Mouse (Mus musculus) ovary, postnatal 36 days (tissue): ENCODE measurements around the gene Pfkm.

Experiments used
- DNase-seq: peaks from one replicate; pipeline ENCODE4 v3.0.0; 2022; ENCODE audit warnings: low spot score, mixed read lengths

Pfkm gene

GRCm38 (mm10) chr15:98173821-98174220, 81.4 kb downstream of the Pfkm start:
- DNase-seq, result no peak

GRCm38 (mm10) chr15:98177320-98177719, 84.9 kb downstream of the Pfkm start:
- DNase-seq, result no peak

DNA sequence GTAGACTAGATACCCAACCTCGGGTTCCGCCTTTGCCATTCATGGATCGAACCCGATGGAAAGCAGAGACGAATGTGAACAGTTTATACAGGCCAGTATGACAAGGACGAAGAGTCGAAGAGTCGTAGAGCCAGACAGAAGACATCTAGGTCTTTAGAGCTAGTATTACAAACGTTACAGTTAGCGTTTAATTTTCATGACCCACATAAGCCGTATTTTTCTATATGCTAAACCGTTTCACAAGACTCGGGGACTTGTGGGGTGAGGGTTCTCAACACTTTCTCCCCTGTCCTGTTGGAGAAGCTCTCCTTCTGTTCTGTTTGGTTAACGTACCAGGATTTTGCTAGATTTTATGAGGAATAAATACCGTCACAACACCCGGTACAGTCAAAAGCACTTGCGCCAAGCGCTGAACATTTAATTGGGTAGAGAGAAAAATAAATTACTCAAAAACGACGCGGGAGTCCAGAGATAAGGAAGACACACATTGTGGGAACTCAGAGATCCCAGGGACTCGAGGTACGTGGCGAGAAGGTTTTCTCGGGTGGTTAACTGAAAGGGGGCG, 88.3 kb downstream of the Pfkm start:
- no peak for DNase-seq

GRCm38 (mm10) chr15:98181132-98181711, 88.8 kb downstream of the Pfkm start:
- DNase-seq, result peak; percentile 90
